17 mouse cellular contexts compared by ENCODE assay signal in the genomic region with DNA sequence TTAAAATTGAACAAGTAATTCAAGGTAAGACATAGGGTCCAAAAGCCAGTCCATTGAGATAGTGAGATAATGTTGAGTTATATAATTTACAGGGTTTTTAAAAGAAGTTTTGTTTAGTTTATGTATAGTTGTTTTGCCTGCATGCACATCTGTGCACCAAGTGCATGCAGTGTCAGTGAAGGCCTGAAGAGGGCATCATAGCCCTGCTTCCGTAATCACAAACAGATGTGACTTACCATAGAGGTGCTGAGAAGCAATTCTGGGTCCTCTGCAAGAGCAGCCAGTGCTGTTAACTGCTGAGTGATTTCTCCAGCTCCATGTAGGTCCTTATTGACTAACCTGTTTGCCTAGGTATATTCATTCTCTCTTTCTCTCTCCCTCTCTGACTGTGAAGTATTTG. TPM values are rescaled to one million over a fixed set of nuclear protein-coding genes. Genes with fewer than 3 reads are reported as not detected.
DNase-seq lines count a peak whose midpoint lies in the region; ATAC-seq and TF ChIP-seq lines count a peak whose summit lies in the region.
"Had no signal": no experiment of that assay in that cellular context is flagged by ENCODE, and none has a peak within 500 bp of the region (broad histone marks: within the 10 kb centered on the region; RNA-seq: fewer than 3 reads in every experiment).

No protein-coding gene starts in this region.

- no peak for TF ChIP-seq POLR2A in ES-Bruce4 (IDR thresholded peaks at IDR 0.05; ENCODE audit: insufficient read depth, low read length)

- intact Hi-C loops in gastrocnemius, adult 2 months (cut with DNase I): no loop called here

- H3K36me3 ChIP-seq in liver, embryonic 14.5 days (replicated peaks; ENCODE audit: control insufficient read depth, insufficient read depth, low read depth): peaks cover 20% of the 10 kb centered on the region
- H3K36me3 ChIP-seq in liver, embryonic 11.5 days (ENCODE audit: control insufficient read depth, insufficient read depth, low read length): peaks cover 21% of the 10 kb centered on the region
- peaks cover 31% of the 10 kb centered on the region for H3K36me3 ChIP-seq in ES-Bruce4 (ENCODE audit: control insufficient read depth, insufficient read depth, low read length, poor library complexity, severe bottlenecking)

- no peak for DNase-seq in gastrocnemius, adult 2 months
- no peak for DNase-seq in gastrocnemius, postnatal 4 days (ENCODE audit: low spot score in 2 of 2)
- DNase-seq in liver, embryonic 14.5 days (ENCODE audit: low read depth in 3 of 3, low spot score in 3 of 3): no peak
- DNase-seq in liver, embryonic 11.5 days (ENCODE audit: low spot score): no peak
- DNase-seq in forelimb bud, embryonic 11.5 days (ENCODE audit: low read depth, low spot score): peak; percentile 11
- no peak for DNase-seq in spleen, postnatal 4 days (ENCODE audit: low spot score in 2 of 2)
- DNase-seq: cerebellum, postnatal 14 days; heart, adult 18-20 months; lung, postnatal 4 days; thymus, adult 2 months had no signal

- 82% methylated on average over 1 of the region's 1 CpGs for WGBS in liver, embryonic 14.5 days (ENCODE audit: insufficient replicate concordance)
- 92% methylated on average over 1 of the region's 1 CpGs for WGBS in liver, embryonic 11.5 days

- H3K27me3 ChIP-seq in liver, embryonic 14.5 days (ENCODE audit: control insufficient read depth, insufficient read depth, low read length): no peaks in the 10 kb centered on the region
- H3K27me3 ChIP-seq in liver, embryonic 11.5 days (replicated peaks; ENCODE audit: control insufficient read depth, insufficient read depth, low read length): no peaks in the 10 kb centered on the region
- no peaks in the 10 kb centered on the region for H3K27me3 ChIP-seq in ES-Bruce4 (ENCODE audit: control insufficient read depth, insufficient read depth, low read length, poor library complexity, severe bottlenecking)
- H3K27me3 ChIP-seq: kidney, embryonic 15.5 days; Patski had no signal

- peak; percentile 38; the same call in 1 of the 2 replicates for TF ChIP-seq CTCF in gastrocnemius, adult 2 months (IDR thresholded peaks at IDR 0.05)
- peak; percentile 57 for TF ChIP-seq CTCF in liver, embryonic 14.5 days (IDR thresholded peaks at IDR 0.05; ENCODE audit: low read depth)
- peak; percentile 44 for TF ChIP-seq CTCF in ES-Bruce4 (IDR thresholded peaks at IDR 0.05; ENCODE audit: low read depth, low read length)

- no peak overlapping the region for H3K9ac ChIP-seq in liver, embryonic 14.5 days (replicated peaks)
- H3K9ac ChIP-seq in liver, embryonic 11.5 days (ENCODE audit: low read depth, low read length): no peak overlapping the region
- H3K9ac ChIP-seq in ES-Bruce4 (ENCODE audit: low read depth, poor library complexity, severe bottlenecking): no peak overlapping the region
- H3K9ac ChIP-seq: hindbrain, embryonic 14.5 days; kidney, embryonic 15.5 days had no signal

- peaks cover 29 to 33% of the 10 kb centered on the region in 2 experiments for H3K4me1 ChIP-seq in liver, embryonic 14.5 days (replicated peaks; ENCODE audit: control insufficient read depth in 2 of 2, insufficient read depth in 2 of 2, low read length in 1 of 2)
- peaks cover 30% of the 10 kb centered on the region for H3K4me1 ChIP-seq in liver, embryonic 11.5 days (replicated peaks; ENCODE audit: control insufficient read depth, insufficient read depth, low read length)
- H3K4me1 ChIP-seq in ES-Bruce4 (ENCODE audit: control insufficient read depth, insufficient read depth, low read length): no peaks in the 10 kb centered on the region

- H3K27ac ChIP-seq in gastrocnemius, adult 2 months: no peak overlapping the region
- no peak overlapping the region for H3K27ac ChIP-seq in liver, embryonic 14.5 days
- H3K27ac ChIP-seq in liver, embryonic 11.5 days (ENCODE audit: low read depth, low read length): no peak overlapping the region
- no peak overlapping the region for H3K27ac ChIP-seq in ES-Bruce4 (ENCODE audit: insufficient read depth, low read length)
- H3K27ac ChIP-seq: forebrain, embryonic 10.5 days; hindbrain, embryonic 14.5 days; kidney, embryonic 15.5 days had no signal

- no peak for ATAC-seq in liver, embryonic 14.5 days (ENCODE audit: insufficient read depth)
- no peak for ATAC-seq in liver, embryonic 11.5 days (replicated peaks; ENCODE audit: low FRiP score)
- no peak for ATAC-seq in monocyte, adult 5-6 weeks (replicated peaks; ENCODE audit: insufficient number of reproducible peaks, low FRiP score, low TSS enrichment, poor library complexity, severe bottlenecking)
- ATAC-seq: Patski had no signal

- H3K4me3 ChIP-seq in gastrocnemius, adult 2 months: no peak overlapping the region
- H3K4me3 ChIP-seq in liver, embryonic 14.5 days (ENCODE audit: insufficient read depth in 1 of 2, low read depth in 2 of 2, low read length in 2 of 2): no peak overlapping the region
- H3K4me3 ChIP-seq in liver, embryonic 11.5 days (ENCODE audit: low read depth, low read length): no peak overlapping the region
- no peak overlapping the region for H3K4me3 ChIP-seq in ES-Bruce4 (ENCODE audit: low read depth, low read length)
- H3K4me3 ChIP-seq: forebrain, embryonic 10.5 days; kidney, embryonic 15.5 days had no signal

- H3K9me3 ChIP-seq in liver, embryonic 14.5 days (ENCODE audit: control insufficient read depth, low read length): no peaks in the 10 kb centered on the region
- H3K9me3 ChIP-seq in liver, embryonic 11.5 days (ENCODE audit: control insufficient read depth, low read length): no peaks in the 10 kb centered on the region
- H3K9me3 ChIP-seq in ES-Bruce4 (replicated peaks; ENCODE audit: control insufficient read depth, insufficient read depth, low read length, poor library complexity, severe bottlenecking): no peaks in the 10 kb centered on the region
- H3K9me3 ChIP-seq: forebrain, embryonic 10.5 days; kidney, embryonic 15.5 days had no signal

- no peak overlapping the region for H3K4me2 ChIP-seq in liver, embryonic 14.5 days (ENCODE audit: low read depth)
- H3K4me2 ChIP-seq in liver, embryonic 11.5 days: no peak overlapping the region
- H3K4me2 ChIP-seq: hindbrain, embryonic 14.5 days; kidney, embryonic 15.5 days; midbrain, embryonic 11.5 days had no signal

- TF ChIP-seq EP300 in liver, embryonic 14.5 days (IDR thresholded peaks at IDR 0.05; ENCODE audit: low read depth): no peak
- TF ChIP-seq EP300 in ES-Bruce4 (IDR thresholded peaks at IDR 0.05; ENCODE audit: insufficient read depth, low read depth, low read length): no peak

RNA-seq across cellular contexts. Expression of gene Zbtb8os, which starts 6.4 kb away (rescaled TPM):
- total RNA-seq in gastrocnemius, adult 2 months (2021): 10 to 100 TPM; 24.8 to 28.9 TPM
- 10 to 100 TPM; 28.2 to 28.8 TPM for total RNA-seq in gastrocnemius, postnatal 4 days (2021)
- 22.3 and 24.5 TPM in 2 replicates for polyA plus RNA-seq in liver, embryonic 14.5 days (2012; rRNA removed)
- polyA plus RNA-seq in liver, embryonic 14.5 days (2014; fragmentation: Nextera tagmentation; extraction: Ambion mirVana): 33.2 and 33.8 TPM in 2 replicates
- polyA plus RNA-seq in liver, embryonic 11.5 days (2014; fragmentation: Nextera tagmentation; extraction: Ambion mirVana): 42.2 and 53.9 TPM in 2 replicates
- polyA plus RNA-seq in ES-Bruce4 (2011; ENCODE audit: insufficient read depth, insufficient read length, low read depth, missing spikeins): 138 and 146 TPM in 2 replicates
- total RNA-seq in monocyte, adult 5-6 weeks (2017): 58.5 to 68.8 TPM (median 66.8 TPM) in 3 replicates

RNA-seq across cellular contexts. Expression of gene Rbbp4, which starts 6.7 kb away (rescaled TPM):
- total RNA-seq in gastrocnemius, adult 2 months (2021): 10 to 100 TPM; 38.5 to 46.9 TPM
- 100 to 1,000 TPM; 166 to 179 TPM for total RNA-seq in gastrocnemius, postnatal 4 days (2021)
- polyA plus RNA-seq in liver, embryonic 14.5 days (2012; rRNA removed): 45.8 and 60.8 TPM in 2 replicates
- polyA plus RNA-seq in liver, embryonic 14.5 days (2014; fragmentation: Nextera tagmentation; extraction: Ambion mirVana): 241 and 248 TPM in 2 replicates
- polyA plus RNA-seq in liver, embryonic 11.5 days (2014; fragmentation: Nextera tagmentation; extraction: Ambion mirVana): 318 and 355 TPM in 2 replicates
- 375 and 419 TPM in 2 replicates for polyA plus RNA-seq in ES-Bruce4 (2011; ENCODE audit: insufficient read depth, insufficient read length, low read depth, missing spikeins)
- total RNA-seq in monocyte, adult 5-6 weeks (2017): 82.3 to 106 TPM (median 84.6 TPM) in 3 replicates

RNA-seq across cellular contexts. Expression of gene Zbtb8a, which starts 36.0 kb away (rescaled TPM):
- 1 to 10 TPM in 1 of 2 experiments, under 1 TPM in 1; 0.61 to 1.3 TPM for total RNA-seq in gastrocnemius, adult 2 months (2021)
- total RNA-seq in gastrocnemius, postnatal 4 days (2021): 1 to 10 TPM; 6.7 to 7.5 TPM
- polyA plus RNA-seq in liver, embryonic 14.5 days (2012; rRNA removed): 1.8 and 2.1 TPM in 2 replicates
- 0.41 and 1.1 TPM in 2 replicates for polyA plus RNA-seq in liver, embryonic 14.5 days (2014; fragmentation: Nextera tagmentation; extraction: Ambion mirVana)
- 4.2 and 4.8 TPM in 2 replicates for polyA plus RNA-seq in liver, embryonic 11.5 days (2014; fragmentation: Nextera tagmentation; extraction: Ambion mirVana)
- polyA plus RNA-seq in ES-Bruce4 (2011; ENCODE audit: insufficient read depth, insufficient read length, low read depth, missing spikeins): 20.7 and 21.1 TPM in 2 replicates
- total RNA-seq in monocyte, adult 5-6 weeks (2017): 1.7 to 7.3 TPM (median 4.5 TPM) in 3 replicates

RNA-seq across cellular contexts. Expression of gene Sync, which starts 54.5 kb away (rescaled TPM):
- total RNA-seq in gastrocnemius, adult 2 months (2021): 10 to 100 TPM; 39.9 to 46.5 TPM
- total RNA-seq in gastrocnemius, postnatal 4 days (2021): 10 to 100 TPM; 77.8 to 78.7 TPM
- 0.01 and 0.03 TPM in 2 replicates for polyA plus RNA-seq in liver, embryonic 14.5 days (2012; rRNA removed)
- polyA plus RNA-seq in liver, embryonic 14.5 days (2014; fragmentation: Nextera tagmentation; extraction: Ambion mirVana): 0.08 TPM in 1 of 2 replicates, not detected in the other
- polyA plus RNA-seq in liver, embryonic 11.5 days (2014; fragmentation: Nextera tagmentation; extraction: Ambion mirVana): 0.36 and 0.40 TPM in 2 replicates
- 0.87 and 0.90 TPM in 2 replicates for polyA plus RNA-seq in ES-Bruce4 (2011; ENCODE audit: insufficient read depth, insufficient read length, low read depth, missing spikeins)
- total RNA-seq in monocyte, adult 5-6 weeks (2017): 0.75 TPM in 1 of 3 replicates, not detected in the others
